Mouse (Mus musculus) left cerebral cortex, postnatal 10 days (tissue): ENCODE data around the gene Rpp40. TPM values are rescaled to one million over a fixed set of nuclear protein-coding genes. Genes with fewer than 3 reads are reported as not detected.

ENCODE experiments used
- DNase-seq, 2 experiments: peaks; one replicate each; pipeline ENCODE4 v3.0.0; 2021 to 2022; ENCODE audit warnings: low spot score in 2 of 2, mixed read lengths in 1 of 2; ENCODE audit errors: extremely low spot score in 1 of 2
- intact Hi-C: fragments of 180-260 bp; cut with DNase I; formaldehyde crosslinking; loops from one replicate; pipeline ENCODE4 v1.15.1; 2025
- total RNA-seq, 2 experiments: library from RNA; stranded (reverse); gene quantifications; 2 replicates each; pipeline ENCODE4 v1.2.3; 2021

Rpp40 gene
- total RNA-seq, 2 experiments from 2014 or later = 5.8 to 8.0 TPM

GRCm38 (mm10) chr13:35860916-35861315 is 45.2 kb downstream of the Rpp40 start:
- intact Hi-C loops = no loop called here
- DNase-seq = no peak

DNA sequence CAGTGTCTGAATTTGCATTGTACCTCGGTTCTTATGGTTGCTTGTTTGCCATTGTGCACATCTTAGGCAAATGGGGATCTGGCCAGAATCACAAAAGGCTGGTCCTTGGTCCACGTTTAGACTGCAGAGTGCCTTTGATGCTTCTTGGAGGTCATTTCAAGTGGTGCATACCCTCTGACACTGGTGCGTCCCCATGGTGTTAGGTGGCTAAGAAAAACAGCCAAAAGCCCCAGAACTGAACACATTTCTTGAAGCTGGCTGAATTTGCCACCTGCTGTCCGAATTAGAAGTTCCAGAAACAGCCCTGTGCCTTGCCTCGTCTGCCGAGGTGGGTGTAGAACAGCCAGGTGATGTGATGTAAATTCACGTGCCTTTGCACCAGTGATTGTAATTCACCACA is 48.7 kb downstream of the Rpp40 start:
- no peak for DNase-seq
- intact Hi-C loops = no loop called here

- DNase-seq = no peak
- intact Hi-C loops = no loop called here
Observed at GRCm38 (mm10) chr13:35852851-35853575, 53.1 kb downstream of the Rpp40 start.

DNA sequence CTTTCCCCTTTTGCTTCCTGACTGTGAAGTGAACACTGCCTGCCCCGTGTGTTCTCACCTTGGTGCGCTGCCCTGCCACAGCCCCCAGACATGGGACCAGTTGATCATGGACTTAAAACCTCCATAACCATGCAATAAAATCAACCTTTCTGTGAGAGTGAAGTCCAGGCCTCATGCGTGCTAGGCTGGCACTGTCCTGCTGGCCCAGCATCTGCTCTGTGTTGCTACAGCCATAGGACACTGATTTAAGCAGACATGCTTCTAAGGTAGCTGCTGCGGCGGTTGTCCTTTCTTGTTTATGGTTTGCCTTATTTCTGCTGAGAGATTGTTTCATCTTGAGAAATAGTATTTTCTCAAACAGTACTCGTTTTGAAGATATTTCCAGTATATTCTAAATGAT is 54.6 kb downstream of the Rpp40 start:
- DNase-seq = no peak
- intact Hi-C loops = no loop called here

DNA sequence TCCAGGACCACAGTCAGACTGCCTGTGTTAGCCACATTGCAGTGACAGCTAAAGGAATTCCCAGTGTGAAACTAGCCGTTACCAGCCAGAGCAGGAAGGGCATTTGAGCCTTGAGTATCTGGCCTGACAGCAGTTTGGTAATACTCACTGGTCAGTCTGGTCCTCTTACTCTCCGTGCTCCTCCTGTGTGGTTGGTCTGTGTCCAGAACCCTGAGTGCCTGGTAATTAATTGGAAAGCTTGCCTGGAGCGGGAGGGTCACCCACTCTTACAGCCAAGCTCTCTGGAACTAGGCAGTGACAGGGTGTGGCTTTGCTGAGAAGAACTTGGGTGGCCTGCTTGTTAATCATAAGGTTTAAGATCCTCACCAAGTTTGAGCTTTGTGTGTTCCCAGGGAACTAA is 57.5 kb downstream of the Rpp40 start:
- intact Hi-C loops = no loop called here
- no peak for DNase-seq

DNA sequence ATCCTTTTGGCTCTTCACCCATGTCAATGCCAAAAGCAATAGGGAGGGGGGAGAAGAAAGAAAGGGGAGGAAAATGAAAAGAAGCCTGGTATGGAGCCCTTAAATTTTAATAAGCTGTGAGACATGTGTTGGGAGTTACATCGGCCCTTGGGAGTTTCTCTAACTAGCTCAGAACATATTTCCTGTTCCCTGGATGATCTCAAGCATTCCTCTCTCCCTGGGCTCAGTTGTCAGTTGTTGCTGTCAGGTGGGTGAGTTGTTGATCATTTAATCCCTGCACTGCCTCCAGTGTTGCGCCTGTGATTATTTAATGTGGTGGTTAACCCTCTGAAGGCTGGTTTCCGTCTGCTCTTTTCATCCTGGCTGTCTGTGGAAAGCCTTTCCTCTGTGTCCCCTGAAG is 60.9 kb downstream of the Rpp40 start:
- intact Hi-C loops = no loop called here
- DNase-seq = no peak

Other genes with a start within 250 kb of the Rpp40 start
- 10 to 100 TPM; 12.1 to 12.3 TPM for gene Cdyl, start 246.5 kb downstream of the Rpp40 start, total RNA-seq
- gene Ppp1r3g, start 52.5 kb upstream of the Rpp40 start, total RNA-seq = 10 to 100 TPM in 1 of 2 experiments, 1 to 10 TPM in 1; 5.9 to 11.7 TPM
- gene Fars2, start 211.1 kb upstream of the Rpp40 start, total RNA-seq = 10 to 100 TPM; 31.1 to 37.6 TPM
- gene Lyrm4, start 211.2 kb upstream of the Rpp40 start, total RNA-seq = 10 to 100 TPM; 19.8 to 20.7 TPM